Mouse (Mus musculus) C2C12 (cell line): ENCODE data around the gene Zfp867. TPM values are rescaled to one million over a fixed set of nuclear protein-coding genes. Genes with fewer than 3 reads are reported as not detected.
A peak's percentile ranks its signal among the peaks of the same experiment; 100 is the strongest.

ENCODE experiments used
- H3K27me3 ChIP-seq: one replicate; pipeline ENCODE4 v1.6.1; 2011; ENCODE audit not compliant: control insufficient read depth, insufficient read depth, insufficient read length
- H3K36me3 ChIP-seq: one replicate; pipeline ENCODE4 v1.6.1; 2011; ENCODE audit not compliant: control insufficient read depth, insufficient read depth
- H3K4me3 ChIP-seq: one replicate; pipeline ENCODE4 v1.5.1; 2011; ENCODE audit warnings: mild to moderate bottlenecking, control low read depth; ENCODE audit not compliant: poor library complexity, insufficient read depth, severe bottlenecking
- H3K79me2 ChIP-seq: one replicate; pipeline ENCODE4 v1.6.1; 2011; ENCODE audit not compliant: control insufficient read depth, insufficient read depth
- H3K79me3 ChIP-seq: one replicate; pipeline ENCODE4 v1.6.1; 2011; ENCODE audit warnings: low read depth, control low read depth
- H3ac ChIP-seq: one replicate; pipeline ENCODE3; 2011; ENCODE audit warnings: low read depth; ENCODE audit not compliant: control insufficient read depth, insufficient read length
- CEBPB ChIP-seq: IDR thresholded peaks from one replicate; pipeline ENCODE4 v1.6.1; 2011; ENCODE audit warnings: low read depth, mild to moderate bottlenecking, control low read depth, moderate library complexity
- CTCF ChIP-seq: IDR thresholded peaks from one replicate; pipeline ENCODE4 v1.5.1; 2011; ENCODE audit not compliant: control insufficient read depth, insufficient read depth, insufficient read length
- FOSL1 ChIP-seq: IDR thresholded peaks from one replicate; pipeline ENCODE4 v1.8.0; 2011; ENCODE audit warnings: mild to moderate bottlenecking, low read length; ENCODE audit not compliant: poor library complexity, insufficient read depth, severe bottlenecking
- MAX ChIP-seq: IDR thresholded peaks from one replicate; pipeline ENCODE4 v1.6.1; 2011; ENCODE audit warnings: mild to moderate bottlenecking, control low read depth
- MYOD1 ChIP-seq: IDR thresholded peaks from one replicate; pipeline ENCODE4 v1.6.1; 2011; ENCODE audit warnings: low read depth; ENCODE audit not compliant: control insufficient read depth, insufficient read length
- MYOG ChIP-seq: IDR thresholded peaks from one replicate; pipeline ENCODE4 v1.6.1; 2011; ENCODE audit not compliant: control insufficient read depth, insufficient read length; ENCODE audit errors: extremely low read depth
- USF1 ChIP-seq: IDR thresholded peaks from one replicate; pipeline ENCODE4 v1.6.1; 2011; ENCODE audit warnings: low read depth, mild to moderate bottlenecking, control low read depth, moderate library complexity
- polyA plus RNA-seq: library from polyadenylated mRNA; unstranded; fragments of >200 nt; fragmentation: generic; extraction: Trizol; gene quantifications from one replicate; pipeline ENCODE4 v1.2.1, GENCODE M21; 2012; ENCODE audit warnings: missing spikeins

Gene Zfp867
- polyA plus RNA-seq, 1 experiment: 0.73 TPM

GRCm38 (mm10) chr11:59456346-59456745, 15.9 kb downstream of the Zfp867 start:
- no peak for TF ChIP-seq MYOD1
- no peak for TF ChIP-seq MYOG
- no peak for TF ChIP-seq CEBPB
- no peak for TF ChIP-seq FOSL1
- TF ChIP-seq CTCF: no peak
- TF ChIP-seq MAX: no peak
- TF ChIP-seq USF1: no peak
- Histone ChIP-seq H3K79me2 (peaks cover 10% of the 10 kb centered on the region), H3K27me3 (no peaks in the 10 kb centered on the region), H3ac (no peak overlapping the region), H3K36me3 (peaks cover 39% of the 10 kb centered on the region), H3K79me3 (peaks cover 5% of the 10 kb centered on the region), H3K4me3 (no peak overlapping the region)

- Histone ChIP-seq H3K27me3 (no peaks in the 10 kb centered on the region), H3ac (peak within 1 kb of the TSS; percentile 86), H3K36me3 (peaks cover 25% of the 10 kb centered on the region), H3K79me3 (peaks cover 12% of the 10 kb centered on the region), H3K4me3 (peak within 1 kb of the TSS; percentile 80), H3K79me2 (peaks cover 47% of the 10 kb centered on the region)
- TF ChIP-seq FOSL1 (no peak), MYOD1 (no peak), MYOG (no peak), CEBPB (no peak), CTCF (no peak), USF1 (no peak)
Measured at GRCm38 (mm10) chr11:59451086-59451485, 21.2 kb downstream of the Zfp867 start, which contains the start of gene Snap47. Snap47 (minus strand) TSS chr11:59451186.

GRCm38 (mm10) chr11:59450230-59450771, 22.0 kb downstream of the Zfp867 start:
- TF ChIP-seq MAX: no peak
- TF ChIP-seq FOSL1: no peak
- TF ChIP-seq MYOD1: no peak
- TF ChIP-seq MYOG: no peak
- no peak for TF ChIP-seq CEBPB
- TF ChIP-seq CTCF: no peak
- no peak for TF ChIP-seq USF1
- H3ac ChIP-seq: peak overlapping the region; percentile 86
- peaks cover 47% of the 10 kb centered on the region for H3K79me2 ChIP-seq
- peaks cover 18% of the 10 kb centered on the region for H3K36me3 ChIP-seq
- H3K79me3 ChIP-seq: peaks cover 12% of the 10 kb centered on the region
- peak overlapping the region; percentile 80 for H3K4me3 ChIP-seq
- no peaks in the 10 kb centered on the region for H3K27me3 ChIP-seq

- Histone ChIP-seq H3K27me3 (no peaks in the 10 kb centered on the region), H3K36me3 (peaks cover 14% of the 10 kb centered on the region), H3K79me3 (peaks cover 12% of the 10 kb centered on the region), H3K4me3 (peak within 1 kb of the TSS; percentile 80), H3K79me2 (peaks cover 47% of the 10 kb centered on the region), H3ac (peak within 1 kb of the TSS; percentile 86)
- TF ChIP-seq MYOD1 (peak; percentile 29), CEBPB (no peak)
Measured at GRCm38 (mm10) chr11:59449741-59450229, 22.5 kb downstream of the Zfp867 start, which contains the start of gene Jmjd4. Jmjd4 (plus strand) TSS chr11:59450045.

GRCm38 (mm10) chr11:59443102-59443501, 29.2 kb downstream of the Zfp867 start:
- H3ac ChIP-seq: no peak overlapping the region
- no peaks in the 10 kb centered on the region for H3K27me3 ChIP-seq
- no peak overlapping the region for H3K4me3 ChIP-seq
- H3K36me3 ChIP-seq: peaks cover 6% of the 10 kb centered on the region
- TF ChIP-seq MAX: no peak
- TF ChIP-seq CEBPB: no peak
- no peak for TF ChIP-seq FOSL1
- no peak for TF ChIP-seq MYOD1
- no peak for TF ChIP-seq USF1
- TF ChIP-seq CTCF: no peak
- TF ChIP-seq MYOG: no peak
- no peaks in the 10 kb centered on the region for H3K79me3 ChIP-seq
- peaks cover 5% of the 10 kb centered on the region for H3K79me2 ChIP-seq

GRCm38 (mm10) chr11:59437954-59438353, 34.3 kb downstream of the Zfp867 start:
- Histone ChIP-seq H3K79me3 (no peaks in the 10 kb centered on the region), H3K36me3 (peaks cover 10% of the 10 kb centered on the region), H3ac (no peak overlapping the region), H3K4me3 (no peak overlapping the region), H3K79me2 (peaks cover 5% of the 10 kb centered on the region), H3K27me3 (no peaks in the 10 kb centered on the region)
- TF ChIP-seq FOSL1: no peak
- no peak for TF ChIP-seq MAX
- TF ChIP-seq USF1: no peak
